Mouse (Mus musculus) hindbrain, embryonic 10.5 days (tissue): ENCODE data around the gene Cfap97d2. TPM values are rescaled to one million over a fixed set of nuclear protein-coding genes. Genes with fewer than 3 reads are reported as not detected.

Experiments
- DNase-seq: peaks from one replicate; pipeline ENCODE4 v3.0.0-alpha.2; 2017; ENCODE audit warnings: low spot score
- H3K27ac ChIP-seq: fragments of 300-500 bp; sonication (generic); 2 replicates; pipeline ENCODE4 v1.5.1; 2016; ENCODE audit warnings: mild to moderate bottlenecking, moderate library complexity
- H3K27me3 ChIP-seq: fragments of 300-500 bp; sonication (generic); 2 replicates; pipeline ENCODE4 v1.6.1; 2016; ENCODE audit warnings: mild to moderate bottlenecking; ENCODE audit not compliant: poor library complexity, insufficient read depth, severe bottlenecking
- H3K36me3 ChIP-seq: fragments of 300-500 bp; sonication (generic); 2 replicates; pipeline ENCODE4 v1.6.1; 2016; ENCODE audit warnings: mild to moderate bottlenecking, moderate library complexity
- H3K4me1 ChIP-seq: fragments of 300-500 bp; sonication (generic); replicated peaks from 2 replicates; pipeline ENCODE4 v1.6.1; 2016; ENCODE audit warnings: mild to moderate bottlenecking
- H3K4me3 ChIP-seq: fragments of 300-500 bp; sonication (generic); 2 replicates; pipeline ENCODE4 v1.5.1; 2016; ENCODE audit warnings: mild to moderate bottlenecking, moderate library complexity
- H3K9me3 ChIP-seq: fragments of 300-500 bp; sonication (generic); 2 replicates; pipeline ENCODE4 v1.6.1; 2016; ENCODE audit warnings: mild to moderate bottlenecking, moderate library complexity
- WGBS: fragments of 180-500 bp; shearing (Covaris S2); methylation state at CpG from one replicate; pipeline ENCODE4 v1.1.7; 2016; 5-methylcytosine and 5-hydroxymethylcytosine counted together
- polyA plus RNA-seq: library from polyadenylated mRNA; unstranded; fragments of >200 nt; fragmentation: Nextera tagmentation; extraction: Ambion mirVana; gene quantifications from 2 replicates; pipeline ENCODE4 v1.2.1, GENCODE M21; 2016

Gene Cfap97d2
- polyA plus RNA-seq, 1 experiment from 2014 or later: 2.5 TPM

GRCm38 (mm10) chr8:13675121-13675520, 30.6 kb upstream of the Cfap97d2 start:
- H3K4me3 ChIP-seq: peak overlapping the region; percentile 74
- H3K4me1 ChIP-seq: peaks cover 56% of the 10 kb centered on the region

DNA sequence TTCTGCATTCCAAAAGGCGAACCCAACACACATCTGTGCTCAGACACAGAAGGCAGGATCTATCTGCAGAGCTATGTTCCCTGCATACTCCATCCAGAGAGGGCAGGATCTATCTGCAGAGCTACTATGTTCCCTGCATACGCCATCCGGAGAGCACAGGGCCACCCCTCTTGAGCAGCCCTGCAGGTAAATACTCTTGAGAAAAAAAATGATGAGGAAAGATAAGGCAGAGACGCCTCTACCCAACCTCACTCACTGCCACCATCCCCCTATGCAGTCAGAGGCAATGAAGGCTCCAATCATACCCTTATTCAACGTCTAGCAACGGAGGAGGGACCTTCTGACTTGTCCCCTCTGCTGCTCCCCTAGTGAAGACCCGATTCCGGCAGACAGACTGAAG, 30.2 kb upstream of the Cfap97d2 start:
- H3K36me3 ChIP-seq: no peaks in the 10 kb centered on the region
- WGBS: 49% methylated on average over 8 of the region's 8 CpGs
- H3K4me1 ChIP-seq: peaks cover 52% of the 10 kb centered on the region
- no peak for DNase-seq
- H3K27ac ChIP-seq: peak overlapping the region; percentile 90
- peaks cover 20% of the 10 kb centered on the region for H3K27me3 ChIP-seq
- peak overlapping the region; percentile 74 for H3K4me3 ChIP-seq
- no peaks in the 10 kb centered on the region for H3K9me3 ChIP-seq

More at GRCm38 (mm10) chr8:13675121-13675520, 30.6 kb upstream of the Cfap97d2 start:
- Histone ChIP-seq H3K27me3 (peaks cover 20% of the 10 kb centered on the region), H3K9me3 (no peaks in the 10 kb centered on the region), H3K36me3 (no peaks in the 10 kb centered on the region), H3K27ac (peak overlapping the region; percentile 90; the same call in 1 of the 2 replicates)
- DNase-seq: no peak
- WGBS: 78% methylated on average over 4 of the region's 4 CpGs

GRCm38 (mm10) chr8:13676302-13676700, 29.4 kb upstream of the Cfap97d2 start:
- DNase-seq: peak; percentile 59
- Histone ChIP-seq H3K4me3 (peak overlapping the region; percentile 74), H3K36me3 (no peaks in the 10 kb centered on the region), H3K9me3 (no peaks in the 10 kb centered on the region), H3K27ac (peak overlapping the region; percentile 90), H3K4me1 (peaks cover 44% of the 10 kb centered on the region), H3K27me3 (peaks cover 20% of the 10 kb centered on the region)
- WGBS: under 1% methylated on average over 12 of the region's 12 CpGs

DNA sequence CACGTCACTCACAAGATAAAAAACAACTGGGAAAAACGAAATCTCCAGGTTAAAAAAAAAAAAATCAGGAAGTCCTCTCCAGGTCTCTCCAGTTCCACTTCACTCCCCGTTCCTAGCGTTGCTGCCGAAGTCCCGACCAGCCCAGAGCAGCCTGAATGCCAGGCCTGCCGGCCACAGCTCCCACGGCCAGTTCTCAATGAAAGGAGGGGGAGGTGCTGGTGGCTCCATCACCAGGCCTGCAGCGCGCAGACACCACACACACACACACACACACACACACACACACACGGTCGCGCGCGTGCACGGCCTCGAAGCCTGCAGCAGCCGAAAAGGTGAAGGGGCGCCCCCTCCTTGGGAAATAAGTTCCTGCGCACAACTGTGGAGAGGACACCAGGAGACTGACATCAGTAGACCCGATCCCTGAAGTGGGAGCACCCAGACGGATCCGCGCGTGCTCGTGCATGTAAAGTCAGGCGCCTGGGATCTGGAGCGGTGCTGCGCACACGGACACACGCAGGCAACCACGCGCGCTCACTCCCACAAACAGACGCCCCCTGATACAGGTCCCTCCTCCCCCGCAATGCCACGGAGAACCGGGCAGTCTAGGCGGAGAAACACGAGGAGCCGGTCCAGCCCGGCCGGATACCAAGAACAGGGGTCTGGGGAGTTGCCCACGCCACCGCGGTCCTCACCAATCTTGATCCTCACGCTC, 28.8 kb upstream of the Cfap97d2 start:
- H3K4me3 ChIP-seq: peak overlapping the region; percentile 74
- no peaks in the 10 kb centered on the region for H3K36me3 ChIP-seq
- under 1% methylated on average over 47 of the region's 47 CpGs for WGBS
- peak; percentile 79 for DNase-seq
- peaks cover 20% of the 10 kb centered on the region for H3K27me3 ChIP-seq
- no peaks in the 10 kb centered on the region for H3K9me3 ChIP-seq
- H3K27ac ChIP-seq: peak overlapping the region; percentile 90
- H3K4me1 ChIP-seq: peaks cover 40% of the 10 kb centered on the region

DNA sequence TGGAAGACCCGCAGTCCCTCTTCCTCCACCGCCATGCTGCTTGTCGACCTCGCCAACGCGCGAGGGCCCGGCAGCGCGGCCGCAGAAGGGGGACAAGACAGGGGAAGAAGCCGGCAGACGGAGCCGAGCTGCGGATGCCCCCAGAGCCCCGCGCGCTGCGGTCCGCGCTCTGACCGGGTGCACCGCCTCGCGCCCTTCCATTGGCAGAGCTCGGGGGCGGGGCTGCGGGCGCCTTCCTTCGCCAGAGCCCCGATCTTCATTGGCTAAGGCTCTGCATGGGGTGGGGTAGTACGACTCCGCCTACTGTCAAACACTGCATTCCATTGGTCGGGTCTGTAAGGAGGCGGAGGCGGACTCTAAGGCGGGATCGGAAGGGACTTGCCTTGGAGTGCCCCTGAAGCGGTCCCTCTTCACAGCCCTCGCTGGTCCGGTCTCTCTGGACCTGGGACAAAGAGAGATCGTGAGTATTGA, 28.2 kb upstream of the Cfap97d2 start, which contains the start of gene Rasa3:
Gene Rasa3 (minus strand): TSS at position 191 of the 471 bp plus-strand sequence.
- peaks cover 37% of the 10 kb centered on the region for H3K4me1 ChIP-seq
- peak within 1 kb of the TSS; percentile 90 for H3K27ac ChIP-seq
- WGBS: under 1% methylated on average over 42 of the region's 42 CpGs
- H3K9me3 ChIP-seq: no peaks in the 10 kb centered on the region
- H3K36me3 ChIP-seq: no peaks in the 10 kb centered on the region
- peak within 1 kb of the TSS; percentile 74 for H3K4me3 ChIP-seq
- peaks cover 20% of the 10 kb centered on the region for H3K27me3 ChIP-seq
- peak; percentile 95 for DNase-seq

GRCm38 (mm10) chr8:13678182-13678581, 27.5 kb upstream of the Cfap97d2 start:
- Histone ChIP-seq H3K4me1 (peaks cover 34% of the 10 kb centered on the region), H3K4me3 (peak overlapping the region; percentile 74), H3K9me3 (no peaks in the 10 kb centered on the region), H3K27me3 (peaks cover 20% of the 10 kb centered on the region), H3K36me3 (no peaks in the 10 kb centered on the region), H3K27ac (no peak overlapping the region)
- DNase-seq: no peak
- WGBS: 56% methylated on average over 8 of the region's 8 CpGs

GRCm38 (mm10) chr8:13684131-13684530, 21.6 kb upstream of the Cfap97d2 start:
- Histone ChIP-seq H3K36me3 (no peaks in the 10 kb centered on the region), H3K4me3 (no peak overlapping the region), H3K9me3 (no peaks in the 10 kb centered on the region), H3K4me1 (peaks cover 6% of the 10 kb centered on the region), H3K27ac (no peak overlapping the region), H3K27me3 (peaks cover 8% of the 10 kb centered on the region)
- 80% methylated on average over 7 of the region's 7 CpGs for WGBS
- no peak for DNase-seq

- WGBS: 90% methylated on average over 16 of the region's 16 CpGs
- no peaks in the 10 kb centered on the region for H3K27me3 ChIP-seq
- no peak overlapping the region for H3K27ac ChIP-seq
- no peaks in the 10 kb centered on the region for H3K9me3 ChIP-seq
- no peaks in the 10 kb centered on the region for H3K36me3 ChIP-seq
- no peak for DNase-seq
- no peak overlapping the region for H3K4me3 ChIP-seq
- H3K4me1 ChIP-seq: peaks cover 6% of the 10 kb centered on the region
Observed at GRCm38 (mm10) chr8:13685674-13686314, 19.9 kb upstream of the Cfap97d2 start.

DNA sequence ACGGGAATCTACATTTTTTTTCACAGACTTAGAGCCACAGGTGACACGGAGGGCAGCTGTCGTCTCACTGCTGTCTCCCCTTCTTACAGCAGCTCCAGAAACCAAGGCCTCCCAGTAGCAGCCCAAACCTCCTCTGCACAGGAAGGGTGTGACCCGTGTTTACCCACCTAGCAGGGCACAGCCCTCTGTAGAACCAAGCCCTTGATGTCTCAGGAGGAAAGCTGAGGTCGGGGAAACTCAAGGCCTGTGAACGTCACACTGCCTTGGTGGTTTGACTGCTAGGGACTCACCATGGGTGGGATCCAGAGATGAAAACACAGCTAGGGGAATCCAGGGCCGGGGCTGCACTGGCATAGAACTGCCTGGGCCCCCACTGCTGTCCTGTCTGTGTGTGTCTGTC, 19.3 kb upstream of the Cfap97d2 start:
- peaks cover 6% of the 10 kb centered on the region for H3K4me1 ChIP-seq
- 74% methylated on average over 7 of the region's 7 CpGs for WGBS
- no peak overlapping the region for H3K27ac ChIP-seq
- H3K4me3 ChIP-seq: no peak overlapping the region
- H3K27me3 ChIP-seq: no peaks in the 10 kb centered on the region
- H3K9me3 ChIP-seq: no peaks in the 10 kb centered on the region
- DNase-seq: no peak
- H3K36me3 ChIP-seq: no peaks in the 10 kb centered on the region

DNA sequence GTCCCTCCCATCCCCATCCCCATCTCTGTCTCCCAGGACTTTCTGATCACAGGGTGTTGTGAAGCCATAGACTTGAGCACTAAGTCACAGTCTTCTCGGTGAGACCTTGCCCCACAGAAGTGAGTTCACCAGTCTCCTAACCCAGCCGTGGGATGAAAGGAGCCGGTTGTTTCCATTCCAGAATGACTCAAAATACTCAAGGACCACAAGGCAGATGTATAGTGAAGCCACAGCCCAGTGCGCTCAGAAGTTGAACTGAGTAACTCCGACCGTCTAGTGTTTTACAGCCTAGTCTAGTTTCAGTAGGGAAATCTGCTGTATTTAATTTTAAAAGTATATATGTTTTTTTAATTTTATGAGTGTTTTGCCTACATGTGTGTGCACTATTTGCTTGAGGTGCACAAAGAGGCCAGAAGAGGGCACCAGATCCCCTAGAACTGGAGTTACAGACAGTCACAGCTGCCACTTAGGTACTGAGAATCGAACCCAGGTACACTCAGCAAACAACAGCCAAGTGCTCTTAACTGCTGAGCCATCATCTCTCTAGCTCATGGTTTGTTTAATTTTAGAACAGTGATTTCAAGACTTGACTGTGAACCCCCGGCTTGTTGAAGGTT, 18.5 kb upstream of the Cfap97d2 start:
- no peak overlapping the region for H3K27ac ChIP-seq
- no peak overlapping the region for H3K4me3 ChIP-seq
- DNase-seq: no peak
- no peaks in the 10 kb centered on the region for H3K36me3 ChIP-seq
- H3K9me3 ChIP-seq: no peaks in the 10 kb centered on the region
- H3K27me3 ChIP-seq: no peaks in the 10 kb centered on the region
- WGBS: 96% methylated on average over 8 of the region's 8 CpGs
- H3K4me1 ChIP-seq: peaks cover 7% of the 10 kb centered on the region

DNA sequence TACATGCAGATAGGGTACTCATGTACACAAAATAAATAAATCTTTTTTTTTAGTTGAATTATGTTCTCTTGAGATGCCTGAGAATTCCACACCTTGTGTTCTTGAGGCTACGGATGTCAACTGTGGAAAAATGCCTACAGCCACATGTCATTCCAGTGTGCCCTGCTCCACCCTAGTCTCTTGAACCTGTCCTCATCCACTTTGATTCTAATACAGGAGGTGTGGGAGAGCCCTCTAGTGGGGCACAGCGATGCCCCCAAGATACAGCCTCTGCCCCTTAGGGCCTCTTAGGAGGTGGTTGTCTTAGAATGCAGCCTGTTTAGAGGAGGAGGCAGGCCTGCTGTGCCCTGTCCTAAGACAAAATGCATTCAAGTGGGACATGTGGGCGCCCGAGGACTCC, 17.7 kb upstream of the Cfap97d2 start:
- peaks cover 14% of the 10 kb centered on the region for H3K4me1 ChIP-seq
- WGBS: 80% methylated on average over 4 of the region's 4 CpGs
- no peaks in the 10 kb centered on the region for H3K27me3 ChIP-seq
- H3K27ac ChIP-seq: peak overlapping the region; percentile 25
- H3K4me3 ChIP-seq: no peak overlapping the region
- no peaks in the 10 kb centered on the region for H3K36me3 ChIP-seq
- H3K9me3 ChIP-seq: no peaks in the 10 kb centered on the region
- no peak for DNase-seq

- no peaks in the 10 kb centered on the region for H3K27me3 ChIP-seq
- WGBS: 57% methylated on average over 6 of the region's 6 CpGs
- DNase-seq: no peak
- H3K36me3 ChIP-seq: no peaks in the 10 kb centered on the region
- peak overlapping the region; percentile 25 for H3K27ac ChIP-seq
- no peaks in the 10 kb centered on the region for H3K9me3 ChIP-seq
- H3K4me1 ChIP-seq: peaks cover 16% of the 10 kb centered on the region
- H3K4me3 ChIP-seq: no peak overlapping the region
Observed at GRCm38 (mm10) chr8:13688461-13688860, 17.2 kb upstream of the Cfap97d2 start.

DNA sequence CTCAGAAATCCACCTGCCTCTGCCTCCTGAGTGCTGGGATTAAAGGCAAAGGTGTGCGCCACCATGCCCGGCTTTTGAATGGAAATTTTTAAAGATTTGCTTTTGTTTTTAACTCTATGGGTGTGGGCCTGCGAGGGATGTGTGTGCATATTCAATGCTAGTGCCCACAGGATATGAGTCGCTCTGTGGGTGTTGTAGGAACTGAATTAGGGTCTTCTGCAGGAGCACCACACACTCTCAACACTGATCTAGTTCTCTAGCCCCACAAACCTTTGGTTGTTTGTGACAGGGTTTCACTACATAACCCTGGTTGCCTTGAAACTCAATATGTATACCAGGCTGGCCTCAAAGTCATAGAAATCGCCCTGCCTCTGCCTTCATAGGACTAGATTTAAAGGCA, 16.4 kb upstream of the Cfap97d2 start:
- no peaks in the 10 kb centered on the region for H3K9me3 ChIP-seq
- H3K4me3 ChIP-seq: no peak overlapping the region
- H3K27ac ChIP-seq: no peak overlapping the region
- H3K36me3 ChIP-seq: no peaks in the 10 kb centered on the region
- no peak for DNase-seq
- peaks cover 16% of the 10 kb centered on the region for H3K4me1 ChIP-seq
- H3K27me3 ChIP-seq: no peaks in the 10 kb centered on the region
- 92% methylated on average over 5 of the region's 5 CpGs for WGBS
